Mouse (Mus musculus): ENCODE measurements around the gene 3300002I08Rik.

GRCm38 (mm10) chr2:150316140-150316539 lies 46.4 kb downstream of the 3300002I08Rik start:
- TF ChIP-seq CTCF (IDR thresholded peaks at IDR 0.05; ENCODE audit: insufficient read depth, low read depth, low read length), result no peak
- no peak for TF ChIP-seq POLR2A (IDR thresholded peaks at IDR 0.05; ENCODE audit: insufficient read depth, low read depth, low read length)
